Mouse (Mus musculus) bone marrow, adult 2 months (tissue): ENCODE data around the gene Cmc2. TPM values are rescaled to one million over a fixed set of nuclear protein-coding genes. Genes with fewer than 3 reads are reported as not detected.

Source experiments
- H3K27ac ChIP-seq: fragments of 200-500 bp; 2 replicates; pipeline ENCODE4 v1.5.1; 2012; ENCODE audit warnings: low read depth, mild to moderate bottlenecking, control low read depth, inconsistent platforms, low read length; ENCODE audit not compliant: control insufficient read depth, poor library complexity, insufficient read depth
- H3K4me1 ChIP-seq: fragments of 200-500 bp; 2 replicates; pipeline ENCODE4 v1.6.1; 2011; ENCODE audit warnings: low read length; ENCODE audit not compliant: control insufficient read depth, insufficient read depth
- H3K4me3 ChIP-seq: fragments of 200-500 bp; replicated peaks from 2 replicates; pipeline ENCODE3; 2011; ENCODE audit warnings: mild to moderate bottlenecking, low read depth, low read length, control low read depth; ENCODE audit not compliant: control insufficient read depth
- CTCF ChIP-seq: fragments of 200-500 bp; IDR thresholded peaks from 2 replicates; pipeline ENCODE4 v1.5.1; 2011; ENCODE audit warnings: low read length, control low read depth; ENCODE audit not compliant: control insufficient read depth, insufficient read depth
- POLR2A ChIP-seq: fragments of 200-500 bp; IDR thresholded peaks from 2 replicates; pipeline ENCODE4 v1.6.1; 2011; ENCODE audit warnings: low read depth, mild to moderate bottlenecking, control low read depth, low read length, borderline replicate concordance; ENCODE audit not compliant: control insufficient read depth
- WGBS: fragments of 180-500 bp; shearing (Covaris S2); methylation state at CpG from one replicate; pipeline ENCODE4 v1.1.7; 2018; 5-methylcytosine and 5-hydroxymethylcytosine counted together
- polyA plus RNA-seq: library from polyadenylated mRNA; stranded (reverse); fragments of >200 nt; gene quantifications from 2 replicates; pipeline ENCODE4 v1.2.4, GENCODE M21; 2011; ENCODE audit warnings: low replicate concordance; ENCODE audit not compliant: missing spikeins, insufficient read depth, insufficient read length

Gene Cmc2
- polyA plus RNA-seq, 1 experiment = 63.1 TPM

DNA sequence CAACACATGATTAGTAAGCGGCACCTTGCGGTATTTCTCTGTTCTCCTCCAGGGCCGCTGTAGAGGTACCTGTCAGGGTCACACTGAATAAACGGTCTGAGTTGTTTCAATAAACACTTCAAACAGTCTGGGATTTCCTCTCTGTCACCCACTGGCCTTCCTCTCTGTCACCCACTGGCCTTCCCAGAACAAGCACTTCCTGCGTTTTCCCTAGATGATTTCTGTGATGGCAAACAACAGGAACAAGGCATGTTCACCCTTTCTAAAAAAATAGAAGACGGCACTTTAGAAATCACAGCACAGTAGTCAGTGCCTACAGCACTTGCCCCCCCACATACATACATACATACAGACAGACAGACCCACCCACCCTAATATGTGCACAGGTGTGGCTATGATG is 25.7 kb downstream of the Cmc2 start:
- H3K4me3 ChIP-seq = no peak overlapping the region
- TF ChIP-seq POLR2A = no peak
- no peak for TF ChIP-seq CTCF
- peaks cover 1% of the 10 kb centered on the region; the same call in 1 of the 2 replicates for H3K4me1 ChIP-seq
- no peak overlapping the region for H3K27ac ChIP-seq
- WGBS = 92% methylated on average over 6 of the region's 6 CpGs

DNA sequence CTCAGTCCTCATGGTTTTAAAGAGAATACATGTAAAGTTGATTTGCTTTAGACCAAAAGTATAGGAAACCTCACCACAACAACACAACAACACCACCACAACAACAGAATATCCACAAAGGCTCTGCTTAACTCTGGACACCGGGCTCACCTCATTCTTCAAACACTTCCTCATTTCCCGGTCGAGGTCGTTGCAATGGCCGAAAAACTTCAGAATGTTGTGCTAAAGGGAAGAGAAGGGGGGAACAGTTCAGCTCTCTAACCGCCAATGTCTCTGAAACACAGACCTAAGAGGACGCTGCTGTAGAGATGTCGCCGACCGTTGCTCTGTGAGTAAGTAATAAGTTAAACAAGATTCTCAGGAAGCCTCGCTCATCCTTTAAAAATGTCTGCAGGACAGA is 27.3 kb downstream of the Cmc2 start:
- H3K27ac ChIP-seq = no peak overlapping the region
- H3K4me1 ChIP-seq = peaks cover 1% of the 10 kb centered on the region; the same call in 1 of the 2 replicates
- TF ChIP-seq POLR2A = no peak
- TF ChIP-seq CTCF = no peak
- 42% methylated on average over 11 of the region's 11 CpGs for WGBS
- H3K4me3 ChIP-seq = no peak overlapping the region

DNA sequence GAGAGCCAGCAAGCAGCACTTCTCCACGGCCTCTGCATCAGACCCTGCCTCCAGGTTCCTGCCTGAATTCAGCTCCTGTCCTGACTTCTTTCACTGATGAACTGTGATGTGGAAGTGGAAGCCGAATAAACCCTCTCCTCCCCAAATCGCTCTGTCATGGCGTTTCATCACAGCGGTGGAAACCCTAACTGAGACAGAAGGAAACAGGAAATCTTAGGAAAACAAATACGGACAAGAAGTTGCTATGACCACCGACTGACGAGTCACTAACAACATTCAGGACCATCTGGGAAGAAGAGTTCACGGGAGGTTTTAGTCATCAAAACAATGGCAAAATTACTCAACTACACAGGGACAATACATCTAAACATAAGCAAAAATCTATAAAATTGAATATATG is 28.6 kb downstream of the Cmc2 start:
- Histone ChIP-seq H3K4me1 (peaks cover 1% of the 10 kb centered on the region; the same call in 1 of the 2 replicates), H3K27ac (no peak overlapping the region), H3K4me3 (no peak overlapping the region)
- TF ChIP-seq CTCF = no peak
- no peak for TF ChIP-seq POLR2A
- 47% methylated on average over 9 of the region's 9 CpGs for WGBS

DNA sequence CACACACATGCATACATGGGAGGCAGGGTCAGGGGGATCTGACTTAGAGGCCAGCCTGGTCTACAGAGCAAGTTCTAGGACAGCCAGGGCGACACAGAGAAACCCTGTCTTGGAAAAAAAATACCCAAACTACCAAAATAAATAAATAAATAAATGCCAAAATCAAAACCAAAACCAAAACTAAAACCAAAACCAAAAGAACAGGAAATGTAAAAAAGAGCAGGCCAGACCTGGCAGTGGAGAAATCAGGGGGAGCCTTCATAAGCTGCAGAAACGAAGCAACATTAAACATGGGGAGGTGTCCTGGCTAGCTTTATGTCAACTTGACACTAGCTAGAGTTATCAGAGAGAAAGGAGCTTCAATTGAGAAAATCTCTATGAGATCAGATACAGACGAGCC is 29.1 kb downstream of the Cmc2 start:
- TF ChIP-seq POLR2A (no peak), CTCF (no peak)
- H3K4me3 ChIP-seq = no peak overlapping the region
- peaks cover 1% of the 10 kb centered on the region; the same call in 1 of the 2 replicates for H3K4me1 ChIP-seq
- 74% methylated on average over 3 of the region's 3 CpGs for WGBS
- no peak overlapping the region for H3K27ac ChIP-seq

DNA sequence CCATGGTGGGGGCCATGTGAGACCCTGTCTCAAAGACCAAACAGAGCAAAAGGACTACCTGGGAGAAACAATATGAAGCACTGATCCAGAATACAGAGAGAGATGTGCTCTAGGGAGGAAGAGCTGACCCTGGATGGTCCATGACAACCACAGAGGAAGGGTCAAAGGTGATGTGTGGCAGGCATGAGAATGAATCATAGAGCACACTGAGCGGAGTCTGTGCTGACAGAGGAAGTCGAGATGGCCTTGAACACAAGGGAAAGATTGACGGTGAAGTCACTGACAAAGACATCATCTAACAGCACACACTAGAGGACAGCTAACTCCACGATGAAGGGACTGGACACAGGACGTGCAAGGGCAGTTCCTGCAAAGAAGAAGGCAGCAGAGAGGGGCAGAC is 29.8 kb downstream of the Cmc2 start:
- Histone ChIP-seq H3K4me1 (peaks cover 1% of the 10 kb centered on the region; the same call in 1 of the 2 replicates), H3K27ac (no peak overlapping the region), H3K4me3 (no peak overlapping the region)
- 93% methylated on average over 5 of the region's 5 CpGs for WGBS
- no peak for TF ChIP-seq CTCF
- no peak for TF ChIP-seq POLR2A

DNA sequence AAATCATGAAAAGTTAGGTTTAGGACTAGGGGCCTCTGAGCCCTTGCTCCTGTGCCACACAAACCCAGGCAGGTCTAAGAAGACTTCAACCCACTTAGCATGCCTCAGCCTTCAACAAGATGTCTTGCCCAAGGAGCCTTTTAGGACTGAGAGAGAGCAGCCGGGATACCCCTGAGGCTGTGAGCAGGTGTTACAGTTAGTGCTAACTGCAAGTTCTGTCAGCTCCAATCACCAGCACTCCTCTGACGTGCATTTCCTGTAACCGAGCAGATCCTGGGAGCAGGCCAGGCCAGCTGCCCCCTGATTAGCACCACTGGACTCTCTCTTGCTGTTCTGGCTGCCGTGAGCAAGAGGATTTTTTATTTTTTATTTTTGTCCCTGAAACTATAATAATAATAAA is 33.4 kb downstream of the Cmc2 start:
- Histone ChIP-seq H3K4me3 (no peak overlapping the region), H3K27ac (no peak overlapping the region), H3K4me1 (peaks cover 1% of the 10 kb centered on the region; the same call in 1 of the 2 replicates)
- 61% methylated on average over 4 of the region's 4 CpGs for WGBS
- TF ChIP-seq CTCF (no peak), POLR2A (no peak)

DNA sequence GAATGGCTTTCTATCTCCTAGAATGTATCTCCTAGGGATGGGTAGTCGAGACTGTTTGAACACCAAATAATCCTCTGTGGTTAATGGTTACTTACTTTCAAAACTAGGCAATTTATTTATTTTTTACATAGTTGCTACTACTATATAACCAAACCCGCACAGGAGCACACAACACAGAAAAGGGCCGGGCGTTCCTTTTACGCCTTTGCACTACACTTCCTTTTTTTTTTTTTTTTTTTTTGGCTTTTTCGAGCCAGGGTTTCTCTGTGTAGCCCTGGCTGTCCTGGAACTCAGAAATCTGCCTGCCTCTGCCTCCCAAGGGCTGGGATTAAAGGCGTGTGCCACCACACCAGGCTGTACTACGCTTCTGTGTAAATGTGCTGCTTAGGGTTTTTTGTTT is 39.9 kb downstream of the Cmc2 start:
- no peak overlapping the region for H3K4me3 ChIP-seq
- no peaks in the 10 kb centered on the region for H3K4me1 ChIP-seq
- no peak overlapping the region for H3K27ac ChIP-seq
- no peak for TF ChIP-seq CTCF
- TF ChIP-seq POLR2A = no peak
- WGBS = 61% methylated on average over 8 of the region's 8 CpGs

DNA sequence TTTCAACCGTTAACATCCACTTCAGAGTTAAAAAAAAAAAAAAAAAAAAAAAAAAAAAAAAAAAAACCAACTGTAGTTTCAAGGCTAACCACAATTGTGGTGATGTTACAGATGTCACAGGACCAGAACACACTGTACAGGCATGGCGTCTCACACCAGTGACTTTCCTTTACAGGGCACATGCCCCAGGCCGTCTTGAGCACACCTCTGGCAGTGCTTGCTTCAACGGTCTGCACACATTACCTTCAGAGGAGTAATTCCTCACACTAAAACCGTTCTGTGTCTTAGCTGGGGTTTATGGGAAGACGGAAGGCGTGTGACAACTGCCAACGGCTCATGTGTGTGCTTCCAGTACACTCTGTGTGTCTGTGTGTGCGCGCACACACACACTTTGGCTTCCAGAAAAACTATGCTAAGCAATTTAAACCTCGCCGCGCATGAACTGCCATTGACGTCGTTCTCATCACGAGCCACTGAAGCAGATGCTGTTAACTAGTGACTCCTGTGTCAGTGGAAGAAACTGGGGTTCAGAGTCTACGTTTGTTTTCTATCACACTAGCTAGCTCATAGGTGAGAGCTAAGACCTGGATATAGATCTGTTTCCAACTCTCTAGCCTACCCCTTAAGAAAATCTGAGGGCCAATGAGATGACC is 45.3 kb downstream of the Cmc2 start:
- 57% methylated on average over 17 of the region's 17 CpGs for WGBS
- no peak overlapping the region for H3K4me3 ChIP-seq
- no peaks in the 10 kb centered on the region; the same call in 1 of the 2 replicates for H3K4me1 ChIP-seq
- H3K27ac ChIP-seq = peak overlapping the region; percentile 32
- TF ChIP-seq CTCF (no peak), POLR2A (no peak)

DNA sequence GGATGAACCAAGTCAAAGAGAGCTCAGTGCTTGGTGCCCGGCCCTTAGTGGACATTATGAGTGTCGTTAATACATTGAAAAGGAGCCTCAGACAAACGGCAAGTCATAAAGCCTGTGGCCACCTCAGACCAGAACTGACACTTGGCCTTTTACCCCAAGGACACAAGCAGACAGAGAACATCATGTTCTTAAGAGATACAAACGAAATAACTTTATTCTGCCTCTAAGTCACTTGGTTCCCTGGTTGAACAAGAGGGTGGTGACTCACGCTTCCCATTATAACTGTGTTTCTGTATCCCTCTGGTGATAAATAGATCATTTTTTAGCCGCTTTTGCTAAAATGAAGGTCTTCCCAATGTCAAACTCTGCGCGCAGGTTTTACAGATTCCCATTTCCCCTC is 47.3 kb downstream of the Cmc2 start:
- WGBS = 76% methylated on average over 8 of the region's 8 CpGs
- Histone ChIP-seq H3K4me1 (no peaks in the 10 kb centered on the region; the same call in 1 of the 2 replicates), H3K4me3 (no peak overlapping the region), H3K27ac (no peak overlapping the region)
- TF ChIP-seq POLR2A (no peak), CTCF (no peak)
